Mouse (Mus musculus) bone marrow macrophage, adult 2 months (primary cell): ENCODE results near the gene Fgfr2.

Source experiments
- CTCF ChIP-seq: IDR thresholded peaks from 2 replicates; pipeline ENCODE4 v1.5.1; 2012; ENCODE audit warnings: low read depth, mild to moderate bottlenecking, low read length, moderate library complexity
- POLR2A ChIP-seq: IDR thresholded peaks from 2 replicates; pipeline ENCODE4 v1.6.1; 2012; ENCODE audit warnings: mild to moderate bottlenecking, low read depth, low read length, borderline replicate concordance

- TF ChIP-seq CTCF = no peak
- TF ChIP-seq POLR2A = no peak
Measured at GRCm38 (mm10) chr7:130368827-130369641, 2754.1 kb downstream of the Fgfr2 start.
